Mouse (Mus musculus) limb, embryonic 12.5 days (tissue): Measurements from ENCODE around the gene Ccdc88b. TPM values are rescaled to one million over a fixed set of nuclear protein-coding genes. Genes with fewer than 3 reads are reported as not detected.

Experiments used
- ATAC-seq: fragments of 200-750 bp; cut with Nextera tagmentation; 2 replicates; pipeline ENCODE4 v1.8.0; 2017; ENCODE audit warnings: low read depth, moderate TSS enrichment; ENCODE audit not compliant: insufficient number of reproducible peaks, insufficient read depth, low FRiP score, low TSS enrichment
- H3K27ac ChIP-seq: fragments of 300-500 bp; sonication (generic); 2 replicates; pipeline ENCODE4 v1.5.1; 2016; ENCODE audit warnings: mild to moderate bottlenecking, moderate library complexity
- H3K27me3 ChIP-seq: fragments of 300-500 bp; sonication (generic); 2 replicates; pipeline ENCODE4 v1.6.1; 2016; ENCODE audit warnings: mild to moderate bottlenecking, moderate library complexity
- H3K36me3 ChIP-seq: fragments of 300-500 bp; sonication (generic); 2 replicates; pipeline ENCODE4 v1.6.1; 2016; ENCODE audit warnings: mild to moderate bottlenecking, moderate library complexity
- H3K4me1 ChIP-seq: fragments of 300-500 bp; sonication (generic); replicated peaks from 2 replicates; pipeline ENCODE4 v1.6.1; 2016
- H3K4me2 ChIP-seq: fragments of 300-500 bp; sonication (generic); 2 replicates; pipeline ENCODE4 v1.6.1; 2016; ENCODE audit warnings: mild to moderate bottlenecking, moderate library complexity
- H3K4me3 ChIP-seq: fragments of 300-500 bp; sonication (generic); replicated peaks from 2 replicates; pipeline ENCODE4 v1.5.1; 2016; ENCODE audit warnings: mild to moderate bottlenecking
- H3K9ac ChIP-seq: fragments of 300-500 bp; sonication (generic); replicated peaks from 2 replicates; pipeline ENCODE4 v1.6.1; 2016; ENCODE audit warnings: mild to moderate bottlenecking, moderate library complexity
- H3K9me3 ChIP-seq: fragments of 300-500 bp; sonication (generic); 2 replicates; pipeline ENCODE4 v1.6.1; 2016; ENCODE audit warnings: mild to moderate bottlenecking, moderate library complexity
- WGBS: fragments of 180-500 bp; shearing (Covaris S2); methylation state at CpG from one replicate; pipeline ENCODE4 v1.1.7; 2016; 5-methylcytosine and 5-hydroxymethylcytosine counted together
- microRNA-seq: library from miRNA; unstranded; fragments of <30 nt; microRNA quantifications from one replicate; pipeline ENCODE4, GENCODE M21; 2017
- polyA plus RNA-seq: library from polyadenylated mRNA; unstranded; fragments of >200 nt; fragmentation: Nextera tagmentation; extraction: Ambion mirVana; gene quantifications from 2 replicates; pipeline ENCODE4 v1.2.1, GENCODE M21; 2016

Gene Ccdc88b
- polyA plus RNA-seq, 1 experiment from 2014 or later: 0.51 TPM

GRCm38 (mm10) chr19:6825384-6825783 lies 32.6 kb downstream of the Ccdc88b start:
- Histone ChIP-seq H3K9me3 (peaks cover 8% of the 10 kb centered on the region; the same call in 1 of the 2 replicates), H3K27ac (no peak overlapping the region), H3K9ac (no peak overlapping the region), H3K36me3 (no peaks in the 10 kb centered on the region), H3K27me3 (peaks cover 86% of the 10 kb centered on the region), H3K4me1 (peaks cover 6% of the 10 kb centered on the region), H3K4me3 (no peak overlapping the region), H3K4me2 (no peak overlapping the region)
- WGBS: 79% methylated on average over 6 of the region's 6 CpGs
- ATAC-seq: no peak

DNA sequence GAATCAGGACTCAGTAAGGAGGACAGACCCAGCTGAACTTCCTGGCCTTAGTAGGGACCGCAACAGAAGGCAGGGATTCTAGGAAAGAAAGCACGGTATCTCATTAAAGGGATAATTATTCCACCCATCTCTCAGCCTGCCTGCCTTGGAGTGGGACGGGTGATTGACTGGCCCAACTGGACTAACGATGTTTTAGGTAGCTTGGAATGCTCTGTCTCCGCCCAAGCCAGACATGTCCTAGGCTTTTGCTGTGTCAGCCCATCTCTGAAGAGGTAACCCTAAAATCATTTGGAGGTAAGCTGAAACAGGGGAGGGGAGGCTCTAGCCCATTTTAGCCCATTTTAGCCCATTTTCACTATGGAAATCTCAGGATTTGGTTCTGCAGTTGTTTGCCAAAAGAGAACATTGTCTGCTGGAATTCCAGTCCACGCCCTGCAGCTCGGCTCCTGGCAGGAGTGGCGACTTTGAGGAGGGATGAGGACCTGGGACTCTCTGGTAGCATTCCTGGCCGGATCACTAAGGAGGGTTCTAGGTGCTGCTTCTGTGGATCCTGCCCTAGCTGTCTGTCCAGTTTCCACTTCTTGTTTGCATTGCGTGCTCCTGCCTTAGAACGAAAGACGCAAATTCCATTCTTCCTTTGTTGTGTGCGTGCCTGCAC lies 37.3 kb downstream of the Ccdc88b start:
- no peak overlapping the region for H3K27ac ChIP-seq
- no peak overlapping the region for H3K4me3 ChIP-seq
- 83% methylated on average over 13 of the region's 13 CpGs for WGBS
- peaks cover 85% of the 10 kb centered on the region for H3K27me3 ChIP-seq
- H3K9me3 ChIP-seq: peaks cover 4% of the 10 kb centered on the region; the same call in 1 of the 2 replicates
- ATAC-seq: no peak
- H3K9ac ChIP-seq: no peak overlapping the region
- H3K36me3 ChIP-seq: no peaks in the 10 kb centered on the region
- no peaks in the 10 kb centered on the region for H3K4me1 ChIP-seq
- H3K4me2 ChIP-seq: no peak overlapping the region

GRCm38 (mm10) chr19:6819143-6819827 lies 38.7 kb downstream of the Ccdc88b start:
- H3K9me3 ChIP-seq: peaks cover 4% of the 10 kb centered on the region; the same call in 1 of the 2 replicates
- H3K27ac ChIP-seq: no peak overlapping the region
- peaks cover 91% of the 10 kb centered on the region for H3K27me3 ChIP-seq
- no peak overlapping the region for H3K4me2 ChIP-seq
- H3K9ac ChIP-seq: no peak overlapping the region
- no peak overlapping the region for H3K4me3 ChIP-seq
- WGBS: 49% methylated on average over 10 of the region's 10 CpGs
- no peaks in the 10 kb centered on the region for H3K36me3 ChIP-seq
- H3K4me1 ChIP-seq: no peaks in the 10 kb centered on the region
- no peak for ATAC-seq

DNA sequence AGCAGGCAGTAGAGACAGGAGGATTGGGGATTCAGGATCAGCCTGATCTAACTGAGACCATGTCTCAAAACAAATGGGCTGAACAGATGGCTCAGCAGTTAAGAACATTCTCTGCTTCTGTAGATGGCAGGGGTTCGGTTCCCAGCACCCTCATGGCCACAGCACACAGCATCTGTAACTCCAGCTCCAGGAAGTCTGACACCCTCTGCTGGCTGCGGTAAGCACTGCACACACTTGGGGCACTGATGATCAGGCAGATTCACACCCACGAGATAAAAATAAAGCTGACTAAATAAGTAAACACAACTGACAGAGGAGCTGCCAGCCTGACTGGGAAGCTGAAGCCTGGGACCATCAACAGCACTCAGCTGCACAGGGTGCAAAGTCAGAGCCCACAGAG lies 43.1 kb downstream of the Ccdc88b start:
- Histone ChIP-seq H3K4me1 (no peaks in the 10 kb centered on the region), H3K36me3 (no peaks in the 10 kb centered on the region), H3K9me3 (no peaks in the 10 kb centered on the region), H3K9ac (no peak overlapping the region), H3K27me3 (peaks cover 48% of the 10 kb centered on the region), H3K4me3 (no peak overlapping the region), H3K27ac (no peak overlapping the region), H3K4me2 (no peak overlapping the region)
- no peak for ATAC-seq
- WGBS: 83% methylated on average over 3 of the region's 3 CpGs

DNA sequence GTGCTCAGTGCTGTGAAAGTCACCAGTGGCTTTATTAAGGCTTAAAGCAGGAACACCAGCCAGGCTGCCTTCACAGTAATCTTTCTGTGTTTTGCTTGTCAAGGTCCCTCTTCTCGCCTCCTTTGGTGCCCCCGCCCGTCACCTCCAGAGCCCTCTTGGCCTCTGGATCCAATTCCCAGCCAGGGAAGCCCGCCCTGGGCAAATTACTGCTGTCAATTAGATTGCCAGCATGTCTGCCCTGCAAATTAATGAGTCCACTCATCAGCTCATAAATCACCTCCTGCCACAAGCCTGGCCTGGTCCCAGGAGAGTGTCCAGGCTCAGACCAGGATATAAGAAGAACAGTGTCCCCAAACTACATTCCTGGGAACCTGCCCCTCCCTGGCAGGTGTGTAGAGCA lies 43.6 kb downstream of the Ccdc88b start:
- no peak overlapping the region for H3K4me2 ChIP-seq
- no peaks in the 10 kb centered on the region for H3K9me3 ChIP-seq
- no peak for ATAC-seq
- H3K4me3 ChIP-seq: no peak overlapping the region
- 4% methylated on average over 4 of the region's 4 CpGs for WGBS
- no peak overlapping the region for H3K27ac ChIP-seq
- H3K27me3 ChIP-seq: peaks cover 42% of the 10 kb centered on the region
- no peak overlapping the region for H3K9ac ChIP-seq
- no peaks in the 10 kb centered on the region for H3K4me1 ChIP-seq
- no peaks in the 10 kb centered on the region for H3K36me3 ChIP-seq

Small RNA genes within 50 kb of the gene (microRNA-seq; reads per million reads assigned to microRNA genes)
- not detected for gene Mir5046

Other genes starting within 250 kb of the Ccdc88b start
- 11.3 and 13.4 TPM in 2 replicates for gene Rps6ka4, start 17.6 kb downstream of the Ccdc88b start, polyA plus RNA-seq
- gene Trmt112, start 51.5 kb upstream of the Ccdc88b start, polyA plus RNA-seq: 165 and 167 TPM in 2 replicates
- 158 and 164 TPM in 2 replicates for gene Prdx5, start 51.9 kb upstream of the Ccdc88b start, polyA plus RNA-seq
- gene Esrra, start 63.6 kb upstream of the Ccdc88b start, polyA plus RNA-seq: 6.4 and 8.5 TPM in 2 replicates
- 1.0 TPM in 2 replicates for gene Catsperz, start 67.2 kb upstream of the Ccdc88b start, polyA plus RNA-seq
- gene Kcnk4, start 76.3 kb upstream of the Ccdc88b start, polyA plus RNA-seq: 0.40 and 0.60 TPM in 2 replicates
- 67.3 and 68.2 TPM in 2 replicates for gene Bad, start 83.7 kb upstream of the Ccdc88b start, polyA plus RNA-seq
- 23.8 and 27.9 TPM in 2 replicates for gene Gpr137, start 84.3 kb upstream of the Ccdc88b start, polyA plus RNA-seq
- 245 and 288 TPM in 2 replicates for gene Ppp1r14b, start 116.8 kb upstream of the Ccdc88b start, polyA plus RNA-seq
- 41.4 and 41.7 TPM in 2 replicates for gene Plcb3, start 118.3 kb upstream of the Ccdc88b start, polyA plus RNA-seq
- gene Fkbp2, start 122.3 kb upstream of the Ccdc88b start, polyA plus RNA-seq: 65.8 and 73.6 TPM in 2 replicates
- gene Vegfb, start 129.4 kb upstream of the Ccdc88b start, polyA plus RNA-seq: 53.8 and 55.2 TPM in 2 replicates
- 21.2 and 22.8 TPM in 2 replicates for gene Dnajc4, start 134.4 kb upstream of the Ccdc88b start, polyA plus RNA-seq
- 20.1 and 22.6 TPM in 2 replicates for gene Nudt22, start 137.9 kb upstream of the Ccdc88b start, polyA plus RNA-seq
- 10.8 and 11.0 TPM in 2 replicates for gene Trpt1, start 137.9 kb upstream of the Ccdc88b start, polyA plus RNA-seq
- 7.1 and 7.8 TPM in 2 replicates for gene Fermt3, start 161.3 kb upstream of the Ccdc88b start, polyA plus RNA-seq
- gene Stip1, start 181.8 kb upstream of the Ccdc88b start, polyA plus RNA-seq: 292 and 312 TPM in 2 replicates
- 12.3 and 13.2 TPM in 2 replicates for gene Macrod1, start 198.6 kb upstream of the Ccdc88b start, polyA plus RNA-seq
- gene Flrt1, start 247.5 kb upstream of the Ccdc88b start, polyA plus RNA-seq: 3.5 and 4.4 TPM in 2 replicates